Mouse (Mus musculus) inflammation-experienced regulatory T-cells, adult 6 months (primary cell): Measurements from ENCODE around the gene Magix. TPM values are rescaled to one million over a fixed set of nuclear protein-coding genes. Genes with fewer than 3 reads are reported as not detected.
"Not testable (repeated sequence)": the region's sequence is repeated elsewhere in the genome, so short reads cannot be mapped to it uniquely, and the experiment has no call there.

Experiments
- ATAC-seq: one replicate; pipeline ENCODE4 v1.8.0; 2017
- polyA plus RNA-seq, 3 experiments: library from polyadenylated mRNA; unstranded; fragments of 100-300 nt; shearing (Covaris generic); gene quantifications; one replicate each; pipeline ENCODE4 v1.2.1; 2017

Magix gene
- not detected for polyA plus RNA-seq

GRCm38 (mm10) chrX:7680864-7681263 is at the start of gene Magix:
Gene Magix (minus strand): TSS chrX:7681251.
- ATAC-seq = no peak

GRCm38 (mm10) chrX:7728922-7729265 is 47.8 kb upstream of the Magix start:
- no peak for ATAC-seq

GRCm38 (mm10) chrX:7728215-7728921 is 47.3 kb upstream of the Magix start, which contains the start of gene Praf2:
Gene Praf2 (plus strand): TSS chrX:7728439.
- ATAC-seq = peak; percentile 98

GRCm38 (mm10) chrX:7727176-7727575 is 46.1 kb upstream of the Magix start:
- no peak for ATAC-seq

GRCm38 (mm10) chrX:7725841-7726240 is 44.8 kb upstream of the Magix start:
- no peak for ATAC-seq

- no peak for ATAC-seq
These were observed 43.1 kb upstream of the Magix start for GRCm38 (mm10) chrX:7724135-7724534.

GRCm38 (mm10) chrX:7722691-7723090 is 41.6 kb upstream of the Magix start:
- no peak for ATAC-seq

- ATAC-seq = no peak
These were observed 41.2 kb upstream of the Magix start for GRCm38 (mm10) chrX:7722282-7722611.

- peak; percentile 95 for ATAC-seq
These were observed 40.6 kb upstream of the Magix start, which contains the start of gene Gm45208 for GRCm38 (mm10) chrX:7721514-7722281. Gene Gm45208 (plus strand): TSS chrX:7722245.

- ATAC-seq = not testable (repeated sequence)
These were observed 35.0 kb upstream of the Magix start for GRCm38 (mm10) chrX:7716058-7716457.

- ATAC-seq = peak; percentile 95
These were observed 33.3 kb upstream of the Magix start, which contains the start of gene Wdr45 for GRCm38 (mm10) chrX:7714135-7714899. Gene Wdr45 (plus strand): TSS chrX:7714333.

- not testable (repeated sequence) for ATAC-seq
These were observed 32.7 kb upstream of the Magix start for GRCm38 (mm10) chrX:7713764-7714134.

GRCm38 (mm10) chrX:7696954-7697381 is 15.9 kb upstream of the Magix start, which contains the start of gene Gpkow:
Gene Gpkow (plus strand): TSS chrX:7697131.
- ATAC-seq = peak; percentile 97

GRCm38 (mm10) chrX:7696520-7696919 is 15.5 kb upstream of the Magix start:
- ATAC-seq = no peak

GRCm38 (mm10) chrX:7692862-7693261 is 11.8 kb upstream of the Magix start:
- ATAC-seq = peak; percentile 63

- ATAC-seq = no peak
These were observed 9.4 kb upstream of the Magix start for GRCm38 (mm10) chrX:7690486-7690885.

GRCm38 (mm10) chrX:7688321-7688720 is 7.3 kb upstream of the Magix start:
- ATAC-seq = no peak

GRCm38 (mm10) chrX:7680057-7680412 is 1.0 kb downstream of the Magix start:
- no peak for ATAC-seq

GRCm38 (mm10) chrX:7679405-7680056 is 1.5 kb downstream of the Magix start:
- ATAC-seq = peak; percentile 93

- ATAC-seq = no peak
These were observed 2.1 kb downstream of the Magix start for GRCm38 (mm10) chrX:7678986-7679385.

- ATAC-seq = no peak
These were observed 6.1 kb downstream of the Magix start for GRCm38 (mm10) chrX:7675001-7675380.

- ATAC-seq = peak; percentile 42
These were observed 6.6 kb downstream of the Magix start for GRCm38 (mm10) chrX:7674284-7675000.
